Mouse (Mus musculus): ENCODE measurements around the gene Itprip. TPM values are rescaled to one million over a fixed set of nuclear protein-coding genes. Genes with fewer than 3 reads are reported as not detected.

Gene Itprip
- polyA plus RNA-seq, 1 experiment from 2014 or later: 5.2 TPM

- Histone ChIP-seq H3K4me2 (ENCODE audit: low read length) (peak overlapping the region; percentile 55), H3K27ac (replicated peaks; ENCODE audit: low read depth, low read length) (peak overlapping the region; percentile 95), H3K27me3 (ENCODE audit: control insufficient read depth, insufficient read depth, low read length) (no peaks in the 10 kb centered on the region), H3K9ac (replicated peaks; ENCODE audit: low read length) (peak overlapping the region; percentile 65), H3K9me3 (ENCODE audit: control insufficient read depth, low read length) (no peaks in the 10 kb centered on the region), H3K36me3 (ENCODE audit: control insufficient read depth, insufficient read depth, low read length) (no peaks in the 10 kb centered on the region), H3K4me3 (replicated peaks; ENCODE audit: low read depth, low read length) (peak overlapping the region; percentile 19), H3K4me1 (ENCODE audit: control insufficient read depth, insufficient read depth, low read length) (peaks cover 20% of the 10 kb centered on the region)
- ATAC-seq (ENCODE audit: low FRiP score, low TSS enrichment): peak; percentile 85
- 1% methylated on average over 10 of the region's 10 CpGs for WGBS
- peak; percentile 78 for DNase-seq
These were observed 9.5 kb downstream of the Itprip start for GRCm38 (mm10) chr19:47909387-47910116.

GRCm38 (mm10) chr19:47908961-47909371 lies 10.1 kb downstream of the Itprip start:
- DNase-seq (peak; percentile 34), ATAC-seq (ENCODE audit: low FRiP score, low TSS enrichment) (no peak; the same call in 1 of the 2 replicates)
- Histone ChIP-seq H3K4me1 (ENCODE audit: control insufficient read depth, insufficient read depth, low read length) (peaks cover 20% of the 10 kb centered on the region), H3K27ac (replicated peaks; ENCODE audit: low read depth, low read length) (peak overlapping the region; percentile 95), H3K9me3 (ENCODE audit: control insufficient read depth, low read length) (no peaks in the 10 kb centered on the region), H3K9ac (replicated peaks; ENCODE audit: low read length) (peak overlapping the region; percentile 65), H3K27me3 (ENCODE audit: control insufficient read depth, insufficient read depth, low read length) (no peaks in the 10 kb centered on the region), H3K4me3 (replicated peaks; ENCODE audit: low read depth, low read length) (no peak overlapping the region), H3K4me2 (ENCODE audit: low read length) (peak overlapping the region; percentile 55), H3K36me3 (ENCODE audit: control insufficient read depth, insufficient read depth, low read length) (no peaks in the 10 kb centered on the region)
- WGBS: 15% methylated on average over 6 of the region's 6 CpGs

GRCm38 (mm10) chr19:47907596-47907995 lies 11.5 kb downstream of the Itprip start:
- Histone ChIP-seq H3K4me3 (replicated peaks; ENCODE audit: low read depth, low read length) (no peak overlapping the region), H3K9me3 (ENCODE audit: control insufficient read depth, low read length) (no peaks in the 10 kb centered on the region), H3K36me3 (ENCODE audit: control insufficient read depth, insufficient read depth, low read length) (no peaks in the 10 kb centered on the region), H3K9ac (replicated peaks; ENCODE audit: low read length) (no peak overlapping the region), H3K27ac (replicated peaks; ENCODE audit: low read depth, low read length) (no peak overlapping the region), H3K4me2 (ENCODE audit: low read length) (no peak overlapping the region), H3K27me3 (ENCODE audit: control insufficient read depth, insufficient read depth, low read length) (no peaks in the 10 kb centered on the region), H3K4me1 (ENCODE audit: control insufficient read depth, insufficient read depth, low read length) (peaks cover 20% of the 10 kb centered on the region)
- ATAC-seq (ENCODE audit: low FRiP score, low TSS enrichment): no peak
- WGBS: over 99% methylated on average over 9 of the region's 9 CpGs
- no peak for DNase-seq

- no peak for ATAC-seq (ENCODE audit: low FRiP score, low TSS enrichment)
- no peak overlapping the region for H3K4me2 ChIP-seq (ENCODE audit: low read length)
- H3K9ac ChIP-seq (replicated peaks; ENCODE audit: low read length): no peak overlapping the region
- H3K27ac ChIP-seq (replicated peaks; ENCODE audit: low read depth, low read length): no peak overlapping the region
- no peaks in the 10 kb centered on the region for H3K27me3 ChIP-seq (ENCODE audit: control insufficient read depth, insufficient read depth, low read length)
- H3K4me1 ChIP-seq (ENCODE audit: control insufficient read depth, insufficient read depth, low read length): peaks cover 20% of the 10 kb centered on the region
- H3K4me3 ChIP-seq (replicated peaks; ENCODE audit: low read depth, low read length): no peak overlapping the region
- WGBS: 91% methylated on average over 5 of the region's 5 CpGs
- no peaks in the 10 kb centered on the region for H3K9me3 ChIP-seq (ENCODE audit: control insufficient read depth, low read length)
- DNase-seq: no peak
- no peaks in the 10 kb centered on the region for H3K36me3 ChIP-seq (ENCODE audit: control insufficient read depth, insufficient read depth, low read length)
These were observed 13.5 kb downstream of the Itprip start for GRCm38 (mm10) chr19:47905603-47906002.

GRCm38 (mm10) chr19:47905081-47905480 lies 14.0 kb downstream of the Itprip start:
- 86% methylated on average over 4 of the region's 4 CpGs for WGBS
- Histone ChIP-seq H3K27ac (replicated peaks; ENCODE audit: low read depth, low read length) (no peak overlapping the region), H3K27me3 (ENCODE audit: control insufficient read depth, insufficient read depth, low read length) (no peaks in the 10 kb centered on the region), H3K4me3 (replicated peaks; ENCODE audit: low read depth, low read length) (no peak overlapping the region), H3K9me3 (ENCODE audit: control insufficient read depth, low read length) (no peaks in the 10 kb centered on the region), H3K4me2 (ENCODE audit: low read length) (no peak overlapping the region), H3K4me1 (ENCODE audit: control insufficient read depth, insufficient read depth, low read length) (peaks cover 16% of the 10 kb centered on the region), H3K9ac (replicated peaks; ENCODE audit: low read length) (no peak overlapping the region), H3K36me3 (ENCODE audit: control insufficient read depth, insufficient read depth, low read length) (no peaks in the 10 kb centered on the region)
- DNase-seq (no peak), ATAC-seq (ENCODE audit: low FRiP score, low TSS enrichment) (no peak)

- DNase-seq: no peak
- peaks cover 2% of the 10 kb centered on the region for H3K4me1 ChIP-seq (ENCODE audit: control insufficient read depth, insufficient read depth, low read length)
- H3K9me3 ChIP-seq (ENCODE audit: control insufficient read depth, low read length): no peaks in the 10 kb centered on the region
- H3K36me3 ChIP-seq (ENCODE audit: control insufficient read depth, insufficient read depth, low read length): no peaks in the 10 kb centered on the region
- H3K4me2 ChIP-seq (ENCODE audit: low read length): no peak overlapping the region
- H3K9ac ChIP-seq (replicated peaks; ENCODE audit: low read length): no peak overlapping the region
- no peak overlapping the region for H3K4me3 ChIP-seq (replicated peaks; ENCODE audit: low read depth, low read length)
- no peak overlapping the region for H3K27ac ChIP-seq (replicated peaks; ENCODE audit: low read depth, low read length)
- WGBS: 65% methylated on average over 4 of the region's 4 CpGs
- ATAC-seq (ENCODE audit: low FRiP score, low TSS enrichment): no peak
- H3K27me3 ChIP-seq (ENCODE audit: control insufficient read depth, insufficient read depth, low read length): no peaks in the 10 kb centered on the region
These were observed 15.4 kb downstream of the Itprip start for GRCm38 (mm10) chr19:47903679-47904078.

GRCm38 (mm10) chr19:47902316-47903201 lies 16.5 kb downstream of the Itprip start:
- Histone ChIP-seq H3K4me1 (ENCODE audit: control insufficient read depth, insufficient read depth, low read length) (no peaks in the 10 kb centered on the region), H3K9me3 (ENCODE audit: control insufficient read depth, low read length) (no peaks in the 10 kb centered on the region), H3K9ac (replicated peaks; ENCODE audit: low read length) (no peak overlapping the region), H3K27me3 (ENCODE audit: control insufficient read depth, insufficient read depth, low read length) (no peaks in the 10 kb centered on the region), H3K36me3 (ENCODE audit: control insufficient read depth, insufficient read depth, low read length) (no peaks in the 10 kb centered on the region), H3K27ac (replicated peaks; ENCODE audit: low read depth, low read length) (no peak overlapping the region), H3K4me2 (ENCODE audit: low read length) (no peak overlapping the region), H3K4me3 (replicated peaks; ENCODE audit: low read depth, low read length) (no peak overlapping the region)
- 76% methylated on average over 13 of the region's 13 CpGs for WGBS
- ATAC-seq (ENCODE audit: low FRiP score, low TSS enrichment) (no peak), DNase-seq (peak; percentile 23)

GRCm38 (mm10) chr19:47900558-47900957 lies 18.5 kb downstream of the Itprip start:
- no peak for ATAC-seq (ENCODE audit: low FRiP score, low TSS enrichment)
- H3K4me2 ChIP-seq (ENCODE audit: low read length): no peak overlapping the region
- H3K27me3 ChIP-seq (ENCODE audit: control insufficient read depth, insufficient read depth, low read length): no peaks in the 10 kb centered on the region
- DNase-seq: no peak
- no peaks in the 10 kb centered on the region for H3K4me1 ChIP-seq (ENCODE audit: control insufficient read depth, insufficient read depth, low read length)
- no peak overlapping the region for H3K27ac ChIP-seq (replicated peaks; ENCODE audit: low read depth, low read length)
- no peak overlapping the region for H3K9ac ChIP-seq (replicated peaks; ENCODE audit: low read length)
- 87% methylated on average over 10 of the region's 10 CpGs for WGBS
- no peak overlapping the region for H3K4me3 ChIP-seq (replicated peaks; ENCODE audit: low read depth, low read length)
- peaks cover 10% of the 10 kb centered on the region for H3K36me3 ChIP-seq (ENCODE audit: control insufficient read depth, insufficient read depth, low read length)
- H3K9me3 ChIP-seq (ENCODE audit: control insufficient read depth, low read length): no peaks in the 10 kb centered on the region

Measured in midbrain, embryonic 14.5 days (tissue).